Mouse (Mus musculus): Measurements from ENCODE around the gene Inmt. TPM values are rescaled to one million over a fixed set of nuclear protein-coding genes. Genes with fewer than 3 reads are reported as not detected.

Inmt gene
- total and polyA plus RNA-seq, 3 experiments: not detected

GRCm38 (mm10) chr6:55177060-55177732 lies 2.4 kb upstream of the Inmt start:
- no peak for TF ChIP-seq MAZ (IDR thresholded peaks at IDR 0.05; ENCODE audit: low read depth, low read length)
- TF ChIP-seq ZKSCAN1 (IDR thresholded peaks at IDR 0.05; ENCODE audit: borderline replicate concordance, low read depth, low read length): no peak
- TF ChIP-seq ZC3H11A (IDR thresholded peaks at IDR 0.05; ENCODE audit: low read depth, low read length): no peak
- TF ChIP-seq JUN (IDR thresholded peaks at IDR 0.05; ENCODE audit: insufficient read depth, low read depth, low read length): no peak
- TF ChIP-seq GABPA (IDR thresholded peaks at IDR 0.05; ENCODE audit: insufficient replicate concordance, low read depth, low read length): no peak
- TF ChIP-seq NELFE (IDR thresholded peaks at IDR 0.05; ENCODE audit: low read depth, low read length): no peak
- no peak for TF ChIP-seq USF1 (IDR thresholded peaks at IDR 0.05; ENCODE audit: low read depth, low read length)
- no peak for TF ChIP-seq EP300 (IDR thresholded peaks at IDR 0.05; ENCODE audit: low read length)
- TF ChIP-seq SIN3A (IDR thresholded peaks at IDR 0.05; ENCODE audit: low read length): no peak
- no peak for TF ChIP-seq IRF4 (IDR thresholded peaks at IDR 0.05; ENCODE audit: low read depth, low read length)
- TF ChIP-seq CTCF (conservative IDR thresholded peaks at IDR 0.05 in 1 of 2, IDR thresholded peaks at IDR 0.05 in 1 of 2; ENCODE audit: low read depth in 2 of 2, low read length in 2 of 2): peak in 1 of 2 experiments; percentile 69; a peak in 2 of 4 replicates
- TF ChIP-seq TBP (conservative IDR thresholded peaks at IDR 0.05; ENCODE audit: low read depth, low read length): no peak
- no peak for TF ChIP-seq ZMIZ1 (IDR thresholded peaks at IDR 0.05; ENCODE audit: low read depth, low read length)
- TF ChIP-seq MYC (IDR thresholded peaks at IDR 0.05; ENCODE audit: low read depth, low read length): no peak
- TF ChIP-seq USF2 (conservative IDR thresholded peaks at IDR 0.05; ENCODE audit: low read depth, low read length): no peak
- no peak for TF ChIP-seq KAT2A (IDR thresholded peaks at IDR 0.05; ENCODE audit: insufficient replicate concordance, low read length)
- peak; percentile 52 for TF ChIP-seq SMC3 (IDR thresholded peaks at IDR 0.05; ENCODE audit: low read depth, low read length)
- TF ChIP-seq MAX (IDR thresholded peaks at IDR 0.05; ENCODE audit: low read length): no peak
- peak; percentile 53 for TF ChIP-seq RAD21 (IDR thresholded peaks at IDR 0.05; ENCODE audit: low read depth, low read length)
- no peak for TF ChIP-seq ETS1 (conservative IDR thresholded peaks at IDR 0.05; ENCODE audit: low read depth, low read length)
- no peak for TF ChIP-seq CHD1 (IDR thresholded peaks at IDR 0.05; ENCODE audit: low read depth, low read length)
- TF ChIP-seq HCFC1 (IDR thresholded peaks at IDR 0.05; ENCODE audit: low read depth, low read length): no peak
- in situ Hi-C loops (cut with MboI; ENCODE audit: low pct_ligation_motif_present, low pct_unique_long_range_greater_than_20kb, low sequenced_read_pairs): no loop called here

More at GRCm38 (mm10) chr6:55177060-55177732, 2.4 kb upstream of the Inmt start:
- H3K79me2 ChIP-seq (replicated peaks; ENCODE audit: control insufficient read depth, extremely low read depth, insufficient read depth, poor library complexity, severe bottlenecking): no peaks in the 10 kb centered on the region
- no peak overlapping the region for H3K4me3 ChIP-seq (replicated peaks in 1 of 3; ENCODE audit: low read depth in 2 of 3, low read length in 2 of 3, poor library complexity in 1 of 3)
- H3K27me3 ChIP-seq (replicated peaks): peaks cover 48% of the 10 kb centered on the region
- dilution Hi-C loops (cut with MboI; ENCODE audit: extremely low pct_ligation_motif_present, extremely low pct_unique_long_range_greater_than_20kb, low sequenced_read_pairs): no loop called here
- peak; percentile 37 for DNase-seq (ENCODE audit: extremely low read depth)
- H3K9ac ChIP-seq (ENCODE audit: insufficient read depth, low read depth): no peak overlapping the region
- H3K4me2 ChIP-seq (ENCODE audit: insufficient read depth, low read depth, poor library complexity, severe bottlenecking): no peak overlapping the region
- no peaks in the 10 kb centered on the region for H3K9me3 ChIP-seq (replicated peaks; ENCODE audit: low read length)
- no peaks in the 10 kb centered on the region for H3K36me3 ChIP-seq (replicated peaks in 1 of 2; ENCODE audit: control insufficient read depth in 1 of 2, insufficient read depth in 1 of 2, low read length in 1 of 2)
- no peak overlapping the region for H3K27ac ChIP-seq (ENCODE audit: insufficient read depth, low read depth)
- no peaks in the 10 kb centered on the region for H3K4me1 ChIP-seq (ENCODE audit: control insufficient read depth in 1 of 2, insufficient read depth in 2 of 2)

Measured in CH12.LX (cell line).